Mouse (Mus musculus) retina, embryonic 14.5 days (tissue): ENCODE results near the gene Pde4c.

ENCODE experiments used
- DNase-seq: peaks from one replicate; pipeline ENCODE4 v3.0.0-alpha.2; 2015; ENCODE audit warnings: low spot score

Pde4c gene

DNA sequence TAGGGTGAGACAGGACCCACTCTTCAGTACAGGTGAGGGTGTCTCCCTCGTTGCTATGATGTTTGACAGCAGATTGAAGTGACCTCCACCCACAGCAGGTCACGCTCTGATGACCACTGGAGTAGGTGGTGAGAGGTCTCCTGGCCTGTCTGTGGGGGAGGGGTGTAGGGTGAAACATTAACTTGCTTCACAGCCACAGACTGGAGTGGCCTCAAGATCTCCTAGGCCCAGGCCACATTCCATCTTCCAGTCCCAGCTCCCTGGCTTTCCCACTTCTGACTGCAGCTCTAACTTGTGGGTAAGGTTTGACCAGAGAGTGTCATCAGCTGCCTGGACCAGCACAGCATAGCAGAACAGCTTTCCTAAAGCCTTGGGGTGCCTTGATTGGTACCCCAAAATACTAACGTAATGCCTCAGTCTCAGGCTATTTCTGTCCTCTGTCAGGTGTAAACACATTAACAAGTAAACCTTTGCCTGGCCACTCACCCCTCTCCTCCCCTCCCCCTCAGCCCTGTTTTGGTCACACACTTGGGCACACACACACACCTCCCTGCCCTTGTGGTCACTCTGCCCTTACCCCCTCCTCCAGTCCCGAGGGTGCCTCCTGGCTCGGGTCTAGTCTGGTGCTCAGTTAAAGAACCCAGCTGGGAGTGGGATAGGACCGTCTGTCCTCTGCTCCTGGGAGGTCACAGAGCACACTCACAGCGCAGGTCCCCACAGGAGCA, at the start of gene Pde4c:
Gene Pde4c (plus strand): TSS at position 235 of the 725 bp plus-strand sequence.
- DNase-seq = no peak

DNA sequence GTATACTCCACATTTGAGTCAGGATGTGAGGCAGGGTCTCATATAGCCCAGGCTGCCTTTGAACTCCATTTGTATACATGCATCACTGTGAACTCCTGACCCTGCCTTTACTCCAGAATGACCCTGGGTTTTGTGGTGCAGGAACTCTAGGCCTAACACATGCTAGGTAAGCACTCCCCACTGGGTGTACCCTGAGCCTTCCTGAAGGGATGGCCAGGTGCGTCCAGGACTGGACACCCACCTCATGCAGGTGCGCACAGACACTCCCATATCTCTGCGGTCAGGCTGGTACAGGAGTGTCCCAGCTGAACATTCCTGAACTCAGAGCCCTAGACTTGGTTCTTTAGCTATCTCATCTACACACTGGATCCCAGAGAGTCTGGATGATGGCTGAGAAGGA, 49.4 kb upstream of the Pde4c start:
- no peak for DNase-seq

DNA sequence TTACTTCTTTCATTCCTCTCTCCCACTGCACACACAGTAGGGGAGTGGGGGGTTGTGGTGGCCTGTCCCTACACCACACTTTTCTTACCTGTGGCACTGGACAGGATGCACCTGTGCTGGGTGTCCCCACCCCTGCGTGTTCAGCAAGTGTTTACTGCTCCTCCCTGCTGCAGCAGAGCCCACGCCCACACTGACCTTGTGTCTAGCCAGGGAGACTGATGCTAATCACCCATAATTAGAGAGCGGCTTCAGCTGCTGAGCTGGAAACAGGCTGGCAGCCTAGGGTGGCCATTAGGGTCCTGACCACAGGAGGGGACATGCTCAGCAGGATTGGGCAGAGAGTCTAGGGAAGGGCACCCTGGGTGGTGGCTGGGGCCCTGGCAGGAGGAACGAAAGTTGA, 48.8 kb upstream of the Pde4c start:
- DNase-seq = no peak

DNA sequence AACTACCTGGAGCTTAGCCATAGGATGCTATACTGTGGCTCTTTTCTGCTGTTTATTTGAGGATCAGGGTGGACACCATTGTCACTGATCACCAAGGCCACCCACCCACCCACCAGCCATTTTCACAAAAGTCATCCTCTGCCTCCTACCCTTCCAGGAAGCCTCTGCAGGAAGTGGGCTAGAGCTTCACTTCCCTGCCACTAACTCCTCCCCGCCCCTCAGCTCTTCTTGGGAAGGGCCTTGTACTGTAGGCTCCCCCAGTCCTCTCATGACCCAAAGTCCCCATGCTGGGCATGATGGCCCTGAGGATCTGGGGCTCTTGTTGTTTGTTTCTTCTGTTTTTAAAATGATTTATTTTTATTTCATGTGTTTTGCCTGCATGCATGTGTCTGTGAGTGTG, 48.2 kb upstream of the Pde4c start:
- DNase-seq = no peak

DNA sequence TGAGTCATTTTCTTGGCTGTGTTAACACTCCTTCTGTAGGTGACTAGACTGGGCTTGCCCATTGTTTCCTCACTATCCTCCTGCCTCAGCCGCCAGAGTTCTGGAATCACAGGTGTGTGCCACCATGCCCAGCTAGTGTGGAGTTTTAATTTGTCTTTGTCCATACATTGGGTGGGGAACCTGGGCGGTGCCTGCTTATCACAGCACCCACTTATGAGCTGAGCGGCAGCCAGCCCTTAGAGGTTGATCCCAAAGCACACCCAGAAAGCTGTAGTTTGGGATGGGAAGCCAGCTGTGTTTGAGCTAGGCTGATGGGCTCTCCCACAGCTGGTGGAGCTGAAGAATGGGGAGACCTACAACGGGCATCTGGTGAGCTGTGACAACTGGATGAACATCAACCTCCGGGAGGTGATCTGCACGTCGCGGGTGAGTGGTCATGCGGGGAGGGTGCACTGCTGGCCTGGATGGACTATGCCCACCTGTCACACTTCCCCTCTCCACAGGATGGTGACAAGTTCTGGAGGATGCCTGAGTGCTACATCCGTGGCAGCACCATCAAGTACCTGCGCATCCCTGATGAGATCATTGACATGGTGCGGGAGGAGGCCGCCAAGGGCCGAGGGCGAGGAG, 46.0 kb upstream of the Pde4c start:
- DNase-seq = no peak

DNA sequence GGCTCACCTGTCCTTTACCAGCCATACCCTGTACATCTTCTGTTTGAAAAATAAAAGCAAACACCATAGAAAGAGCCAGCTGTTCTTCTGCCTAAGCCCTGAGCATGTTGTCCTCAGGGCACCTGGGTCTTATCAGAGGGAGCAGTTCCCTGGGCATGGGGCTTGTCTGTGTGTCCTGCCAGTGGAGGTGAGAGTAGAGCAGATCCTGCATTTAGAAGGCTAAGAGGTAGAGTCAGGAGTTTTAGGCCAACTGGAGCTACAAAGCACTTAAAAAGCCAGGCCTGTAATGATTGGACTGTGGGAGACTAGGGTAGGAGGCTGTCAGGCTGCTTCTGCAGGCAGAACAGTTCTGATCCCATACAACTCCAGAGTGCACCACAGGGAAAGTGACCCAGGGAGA, 44.8 kb upstream of the Pde4c start:
- DNase-seq = no peak

DNA sequence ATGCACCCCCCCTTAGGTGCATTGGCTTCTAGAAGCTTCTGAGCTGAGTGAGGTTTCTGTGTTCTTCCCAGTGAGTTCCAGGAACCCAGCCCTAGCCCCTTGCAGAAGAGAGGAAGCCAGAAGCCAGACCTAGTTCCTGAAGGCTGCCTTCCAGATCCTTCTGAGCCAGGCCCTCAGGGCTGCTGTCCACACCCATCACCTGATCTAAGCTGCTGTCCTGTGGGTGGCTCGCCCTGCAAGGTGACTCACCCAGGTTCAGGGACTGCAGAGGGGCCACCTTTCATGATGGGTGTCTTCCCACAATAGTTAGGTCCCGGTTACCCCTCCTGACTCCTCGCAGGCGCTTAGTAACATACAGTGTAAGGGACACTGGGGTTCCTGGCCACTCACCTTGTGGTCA, 44.1 kb upstream of the Pde4c start:
- DNase-seq = no peak

DNA sequence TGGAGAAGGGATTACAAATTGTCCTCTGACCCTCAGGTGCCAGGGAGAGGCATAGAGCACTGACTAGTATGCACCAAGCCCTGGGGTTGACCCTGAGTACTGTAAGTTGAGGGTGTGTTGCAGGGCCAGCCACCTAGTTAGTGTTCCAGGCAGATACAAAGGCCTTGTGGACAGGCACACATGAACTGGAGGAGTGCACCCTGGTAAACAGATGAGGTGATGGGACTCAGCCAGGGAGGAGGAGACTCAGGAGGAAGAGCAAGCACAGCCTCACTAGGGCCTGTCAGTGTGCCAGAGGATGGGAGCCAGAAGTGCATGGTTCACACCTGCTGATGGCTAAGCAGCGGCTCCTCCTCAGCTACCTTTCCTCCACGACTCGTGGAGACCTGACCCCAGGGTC, 43.5 kb upstream of the Pde4c start:
- no peak for DNase-seq

DNA sequence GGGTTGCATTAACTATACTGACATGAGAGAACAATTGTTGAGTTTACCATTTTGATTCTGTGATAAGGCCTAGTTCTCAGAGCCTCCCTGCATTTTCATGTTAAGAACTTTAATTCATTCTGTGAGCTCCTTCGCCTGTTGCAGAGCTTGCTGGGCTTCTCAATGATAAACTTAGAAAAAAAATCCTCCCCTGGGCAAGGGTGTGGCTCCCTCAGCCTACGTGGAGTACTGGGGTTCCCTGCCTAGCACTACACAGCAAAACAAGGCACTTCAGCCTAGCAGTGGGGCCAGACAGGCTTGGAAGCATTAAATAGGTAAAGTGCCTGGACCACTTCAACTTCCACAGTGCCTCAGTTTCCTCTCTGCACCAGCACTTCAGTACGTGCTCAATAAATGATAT, 42.1 kb upstream of the Pde4c start:
- DNase-seq = no peak

DNA sequence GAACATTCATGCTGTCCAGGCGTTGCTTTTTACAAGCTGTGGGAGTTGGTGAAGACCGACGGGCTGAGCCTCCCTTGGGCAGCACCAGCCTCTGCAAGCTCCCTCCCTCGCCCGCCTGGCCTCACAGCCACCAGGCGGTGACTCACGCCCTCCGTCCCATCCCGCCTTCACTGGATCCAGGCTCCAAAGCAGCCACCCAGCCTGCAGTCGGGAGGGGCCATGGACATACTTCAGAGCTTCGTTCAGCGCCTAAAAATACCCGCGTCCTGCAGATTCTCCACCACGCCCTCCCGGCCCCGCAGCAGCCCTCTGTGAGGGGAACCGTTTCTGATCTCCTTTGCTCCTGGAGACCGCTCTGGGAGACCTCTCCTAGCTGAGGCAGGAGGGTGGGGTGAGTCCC, 41.3 kb upstream of the Pde4c start:
- no peak for DNase-seq

DNA sequence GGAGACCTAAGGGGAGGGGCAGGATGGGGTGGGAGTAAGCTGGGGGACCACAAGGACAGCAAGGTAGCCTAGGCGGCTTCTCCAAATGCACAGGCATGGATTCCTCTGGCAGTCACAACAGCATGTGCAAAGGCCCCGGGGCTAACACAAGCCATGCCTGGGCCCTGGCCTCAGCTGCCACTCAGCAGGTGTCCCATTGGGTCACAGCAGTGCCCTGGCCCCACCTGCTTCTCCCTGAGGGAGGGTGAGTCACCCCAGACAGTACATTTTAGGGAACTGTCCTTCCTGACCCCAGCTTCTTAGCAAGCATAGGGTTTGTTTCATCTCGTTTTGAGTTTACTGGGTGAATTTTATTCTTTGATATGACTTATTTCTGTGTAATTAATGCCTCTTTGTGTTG, 40.8 kb upstream of the Pde4c start:
- DNase-seq = no peak

DNA sequence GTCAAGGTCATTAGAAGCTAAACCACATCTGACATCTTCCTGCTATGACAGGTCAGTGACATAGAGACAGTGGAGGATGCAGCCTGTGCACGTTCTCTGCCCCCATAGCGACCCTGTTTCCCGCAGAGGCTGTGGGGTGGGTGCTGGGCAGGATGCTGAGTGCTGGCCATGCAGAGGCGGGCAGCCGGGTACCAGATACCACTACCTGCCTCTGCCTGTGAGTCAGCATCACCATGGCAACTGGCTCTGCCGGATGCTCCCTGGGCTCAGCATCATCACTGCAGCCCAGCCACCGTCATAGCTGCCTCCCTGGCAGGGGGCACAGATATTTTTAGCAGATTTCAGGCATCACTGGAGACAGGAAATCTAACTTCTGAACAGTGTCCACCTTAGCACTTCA, 39.2 kb upstream of the Pde4c start:
- DNase-seq = no peak

DNA sequence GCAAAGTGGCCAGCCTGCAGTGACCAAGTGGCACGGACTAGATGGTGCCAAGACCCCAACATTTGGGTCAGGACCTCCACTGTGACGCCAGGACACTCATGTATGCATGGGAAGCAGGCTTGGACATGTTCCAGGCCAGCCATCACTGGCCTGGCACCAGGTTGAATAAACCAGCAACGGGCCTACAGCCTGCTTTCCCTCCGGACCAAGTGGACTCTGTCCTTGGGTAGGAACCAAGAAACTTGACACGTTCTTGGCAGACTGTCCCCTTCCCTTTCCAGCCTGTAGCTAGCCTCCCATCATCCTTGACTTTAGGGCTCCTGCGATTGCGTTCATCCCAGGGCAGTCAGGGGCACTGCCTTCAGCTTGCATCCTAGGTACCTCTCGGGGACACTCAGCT, 35.9 kb upstream of the Pde4c start:
- DNase-seq = no peak

DNA sequence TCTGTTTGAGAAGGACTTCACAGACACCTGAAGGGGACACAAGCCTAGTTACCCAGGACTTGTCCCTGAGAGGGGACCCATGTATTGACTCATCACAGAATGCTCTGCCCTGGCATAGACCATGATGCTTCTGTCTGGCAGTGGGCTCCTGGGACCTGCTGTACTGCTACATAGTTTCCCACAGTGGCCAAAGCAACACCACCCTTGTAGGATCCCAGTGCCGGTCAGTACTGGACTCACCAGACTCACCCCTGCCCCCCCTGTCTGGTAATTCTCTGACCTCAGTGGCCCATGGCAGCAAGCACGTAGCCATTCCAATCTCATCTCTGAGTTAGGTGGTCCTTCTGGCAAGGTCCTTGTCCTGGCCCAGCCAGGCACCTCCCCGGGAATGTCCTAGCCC, 35.4 kb upstream of the Pde4c start:
- DNase-seq = no peak

DNA sequence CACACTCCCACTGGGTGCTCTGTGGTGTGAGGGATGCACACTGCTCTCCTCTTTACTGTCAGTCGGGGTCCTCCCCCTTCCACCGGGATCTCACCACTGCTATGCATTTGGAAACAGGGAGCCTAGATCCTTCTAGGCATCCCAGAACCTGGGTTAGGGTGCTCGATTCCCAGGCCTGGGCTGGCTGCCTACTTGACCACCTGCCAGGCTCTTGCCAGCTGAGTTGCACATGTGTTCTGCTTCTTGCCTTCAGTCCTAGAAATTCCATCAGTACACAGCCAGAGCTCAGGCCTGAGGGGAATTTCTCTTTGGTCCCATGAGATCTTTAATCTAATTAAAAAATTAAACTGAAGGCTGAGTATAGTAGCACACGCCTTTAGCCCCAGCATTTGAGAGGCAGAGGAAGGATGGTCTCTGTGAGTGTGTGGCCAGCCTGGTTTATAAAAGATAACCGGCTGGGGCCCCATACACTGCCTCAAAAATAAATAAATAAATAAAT, 33.6 kb upstream of the Pde4c start:
- DNase-seq = no peak

DNA sequence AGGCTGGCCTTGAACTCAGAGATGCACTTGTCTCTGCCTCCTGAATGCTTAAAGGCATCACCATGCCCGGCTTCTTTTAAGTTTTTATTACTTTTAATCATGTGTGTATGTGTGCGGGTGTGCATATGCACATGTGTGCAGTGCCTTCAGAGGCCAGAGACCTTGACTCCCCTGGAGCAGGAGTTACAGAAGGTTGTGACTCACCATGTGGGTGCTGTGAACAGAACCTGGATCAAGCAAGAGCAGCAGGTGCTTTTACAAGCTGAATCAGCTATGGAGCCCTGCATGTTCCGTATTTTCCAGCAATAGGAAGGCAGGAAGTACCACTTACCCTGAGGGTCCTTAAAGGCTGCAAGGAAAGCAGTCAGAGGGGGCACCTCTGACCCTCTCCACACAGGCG, 32.3 kb upstream of the Pde4c start:
- DNase-seq = no peak

DNA sequence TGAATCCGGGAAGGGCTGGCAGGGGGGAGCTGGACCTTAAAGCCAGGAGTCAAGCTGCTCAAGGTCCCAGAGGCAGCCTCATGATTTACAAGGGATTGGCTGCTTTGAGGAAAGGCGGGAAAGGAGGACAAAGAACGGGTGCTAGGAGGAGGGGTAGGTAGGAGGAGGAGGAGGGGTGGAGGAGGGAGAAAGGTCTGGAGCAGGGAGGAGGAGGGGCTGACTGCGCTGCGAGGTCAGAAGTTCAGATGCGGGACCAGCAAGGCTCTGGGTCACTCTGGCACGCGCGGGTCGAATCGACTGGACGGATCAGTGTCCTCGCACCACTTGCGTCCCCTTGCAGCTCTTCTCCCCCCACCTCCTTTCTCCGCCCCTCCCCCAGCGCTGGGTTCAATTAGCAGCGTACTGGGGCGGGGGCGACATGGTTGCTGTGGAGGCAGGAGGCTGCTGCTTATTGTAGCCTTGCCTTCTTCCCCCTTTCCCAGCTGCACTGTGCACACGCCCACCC, 31.7 kb upstream of the Pde4c start:
- DNase-seq = peak; percentile 79

DNA sequence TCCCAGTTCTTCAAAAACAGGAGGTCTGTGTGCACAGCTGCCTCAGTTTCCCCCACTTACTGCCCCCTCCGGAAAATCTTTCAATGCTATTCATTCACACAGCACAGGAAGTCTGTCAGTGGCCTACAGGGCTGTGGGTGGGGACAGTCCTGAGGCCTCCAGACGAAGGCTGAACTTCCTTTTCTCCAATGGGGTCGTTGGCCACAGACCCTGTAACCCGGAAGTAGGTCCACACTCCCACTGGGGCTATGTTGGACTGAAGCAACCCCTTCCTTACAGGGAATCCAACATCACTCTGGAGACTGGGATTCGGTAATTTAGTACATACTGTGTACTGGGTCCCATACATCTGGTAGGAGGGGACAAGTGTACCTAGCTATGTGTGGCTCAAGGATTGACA, 29.9 kb upstream of the Pde4c start:
- no peak for DNase-seq

DNA sequence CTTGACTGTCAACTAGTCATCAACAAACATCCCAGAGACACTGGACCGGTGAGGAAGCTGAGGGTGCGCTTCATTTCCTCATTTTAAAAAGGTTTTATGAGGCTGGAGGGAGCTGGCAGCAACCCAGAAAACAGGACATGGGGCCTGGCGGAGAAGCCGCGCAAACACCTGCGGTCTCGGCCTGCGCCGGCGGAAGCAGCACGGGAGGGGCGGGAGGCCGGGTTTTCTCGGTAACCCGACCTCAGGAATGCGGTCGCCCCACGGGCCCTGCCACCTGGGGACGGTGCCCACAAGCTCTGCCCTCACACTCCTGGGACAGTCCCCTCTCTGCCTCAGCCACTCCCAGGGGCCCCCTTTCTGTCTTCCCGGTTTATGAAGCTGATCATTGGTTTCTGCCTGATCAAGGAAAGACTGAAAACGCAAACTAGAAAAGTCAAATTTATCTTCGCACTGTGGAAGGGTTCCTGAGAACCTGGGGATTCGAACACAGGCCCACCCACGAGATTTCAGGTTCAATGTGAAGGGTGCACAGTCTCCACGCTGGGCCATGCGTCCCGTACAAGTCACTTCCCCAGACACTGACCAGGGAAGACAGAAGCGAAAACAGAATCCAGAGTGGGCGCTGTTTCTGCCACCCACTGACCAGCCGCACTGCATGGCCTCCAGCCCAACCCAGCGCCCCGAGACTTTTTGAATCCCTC, 28.1 kb upstream of the Pde4c start:
- DNase-seq = no peak

DNA sequence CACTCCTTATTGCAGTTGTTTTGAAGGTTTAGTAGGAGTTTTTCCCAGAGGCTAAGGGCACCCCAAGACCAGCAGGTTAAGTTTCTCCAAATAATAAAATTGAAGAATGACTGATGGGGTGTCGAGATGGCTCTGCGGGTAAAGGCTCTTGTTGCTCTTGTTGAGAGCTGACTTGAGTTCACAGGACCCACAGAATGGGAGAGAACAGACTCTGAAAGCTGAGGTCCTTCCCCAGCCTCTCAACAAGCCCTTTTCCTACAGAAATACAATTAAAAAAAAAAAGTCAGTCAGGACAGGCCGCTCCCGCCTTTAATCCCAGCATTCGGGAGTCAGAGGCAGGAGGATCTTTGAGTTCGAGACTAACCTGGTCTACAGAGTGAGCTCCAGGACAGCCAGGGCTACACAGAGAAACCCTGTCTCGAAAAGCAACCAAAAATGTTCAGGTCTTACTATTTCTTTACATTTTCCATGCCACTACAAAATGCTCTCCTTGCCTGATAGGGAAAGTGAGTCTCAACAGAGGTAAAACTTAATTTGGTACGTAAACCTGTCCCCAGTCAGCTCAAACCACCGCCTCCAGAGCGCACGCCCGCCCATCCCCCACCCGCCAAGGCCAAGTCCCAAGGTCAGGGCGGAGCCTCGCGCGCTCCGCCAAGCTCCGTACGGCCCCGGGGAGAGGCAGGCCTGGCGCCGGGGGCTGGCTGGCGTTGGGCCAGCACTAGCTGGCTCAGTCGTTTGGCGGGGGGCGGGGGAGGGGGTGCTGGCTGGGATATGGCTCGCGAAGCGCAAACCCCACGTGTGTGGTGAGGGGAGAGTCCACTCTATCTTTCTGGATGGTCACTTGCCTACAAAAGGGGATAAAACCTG, 27.3 kb upstream of the Pde4c start:
- peak; percentile 74 for DNase-seq

DNA sequence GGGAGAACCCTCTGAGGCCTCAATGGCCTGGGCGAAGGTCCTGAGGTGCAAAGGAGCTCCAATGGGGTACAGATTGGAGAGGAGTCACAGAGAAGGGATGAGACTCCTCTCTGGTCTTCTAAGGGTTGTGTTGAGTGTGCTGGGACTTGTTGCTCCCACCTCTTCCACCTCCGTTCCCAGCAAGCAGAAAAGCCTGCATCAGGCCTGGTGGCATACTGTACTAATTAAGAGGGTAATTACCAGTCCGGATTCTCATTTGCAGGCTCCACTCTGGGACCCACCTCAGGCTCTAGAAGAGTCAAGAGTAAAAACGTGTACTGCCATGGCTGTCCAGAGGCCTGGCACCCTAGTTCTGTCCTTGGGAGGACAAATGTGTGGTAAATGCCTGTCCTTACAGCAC, 26.6 kb upstream of the Pde4c start:
- DNase-seq = no peak
